Mouse (Mus musculus) myocyte (in vitro differentiated cells): ENCODE data around the gene Parp16. TPM values are rescaled to one million over a fixed set of nuclear protein-coding genes. Genes with fewer than 3 reads are reported as not detected.

Experiments
- H3K27me3 ChIP-seq: one replicate; pipeline ENCODE4 v1.6.1; 2011; ENCODE audit not compliant: control insufficient read depth, insufficient read depth, insufficient read length
- H3K36me3 ChIP-seq: one replicate; pipeline ENCODE4 v1.6.1; 2011; ENCODE audit not compliant: control insufficient read depth, insufficient read depth
- H3K4me2 ChIP-seq: one replicate; pipeline ENCODE4 v1.6.1; 2011; ENCODE audit warnings: low read depth, control low read depth
- H3K4me3 ChIP-seq: one replicate; pipeline ENCODE4 v1.5.1; 2011; ENCODE audit warnings: mild to moderate bottlenecking, control low read depth, moderate library complexity
- H3K79me2 ChIP-seq: one replicate; pipeline ENCODE4 v1.6.1; 2011; ENCODE audit not compliant: control insufficient read depth, insufficient read depth
- H3ac ChIP-seq: one replicate; pipeline ENCODE4 v1.6.1; 2011; ENCODE audit not compliant: control insufficient read depth, insufficient read length
- CEBPB ChIP-seq: IDR thresholded peaks from 2 replicates; pipeline ENCODE4 v1.6.1; 2011; ENCODE audit warnings: mild to moderate bottlenecking, moderate library complexity; ENCODE audit not compliant: poor library complexity, insufficient read depth, severe bottlenecking
- E2F4 ChIP-seq: IDR thresholded peaks from one replicate; pipeline ENCODE4 v1.6.1; 2011; ENCODE audit warnings: mild to moderate bottlenecking, control low read depth, moderate library complexity; ENCODE audit not compliant: insufficient read depth
- MAX ChIP-seq: IDR thresholded peaks from one replicate; pipeline ENCODE4 v1.6.1; 2011; ENCODE audit warnings: low read depth, mild to moderate bottlenecking, control low read depth
- MYOD1 ChIP-seq, 3 experiments: IDR thresholded peaks; one replicate each; pipeline ENCODE4 v1.6.1; 2011; ENCODE audit warnings: control low read depth in 2 of 3, low read depth in 2 of 3, mild to moderate bottlenecking in 2 of 3, moderate library complexity in 1 of 3; ENCODE audit not compliant: insufficient read length in 2 of 3, control insufficient read depth in 1 of 3
- MYOG ChIP-seq, 3 experiments: IDR thresholded peaks; one replicate each; pipeline ENCODE4 v1.6.1; 2011; ENCODE audit warnings: control low read depth in 2 of 3, low read depth in 2 of 3, mild to moderate bottlenecking in 2 of 3; ENCODE audit not compliant: insufficient read length in 2 of 3, control insufficient read depth in 1 of 3, insufficient read depth in 1 of 3
- POLR2A ChIP-seq: IDR thresholded peaks from one replicate; pipeline ENCODE4 v1.6.1; 2011; ENCODE audit warnings: low read depth, mild to moderate bottlenecking, control low read depth, moderate library complexity; ENCODE audit not compliant: insufficient read length
- POLR2AphosphoS2 ChIP-seq: IDR thresholded peaks from one replicate; pipeline ENCODE4 v1.6.1; 2011; ENCODE audit warnings: low read depth, control low read depth; ENCODE audit not compliant: insufficient read length
- REST ChIP-seq: IDR thresholded peaks from one replicate; pipeline ENCODE4 v1.6.1; 2011; ENCODE audit warnings: mild to moderate bottlenecking, control low read depth, moderate library complexity; ENCODE audit not compliant: insufficient read depth, insufficient read length
- SRF ChIP-seq: IDR thresholded peaks from one replicate; pipeline ENCODE4 v1.6.1; 2011; ENCODE audit warnings: low read depth; ENCODE audit not compliant: control insufficient read depth, insufficient read length
- TCF12 ChIP-seq: IDR thresholded peaks from one replicate; pipeline ENCODE4 v1.6.1; 2011; ENCODE audit warnings: mild to moderate bottlenecking, control low read depth; ENCODE audit not compliant: poor library complexity, insufficient read depth, severe bottlenecking
- TCF3 ChIP-seq: IDR thresholded peaks from one replicate; pipeline ENCODE4 v1.6.1; 2011; ENCODE audit warnings: low read depth, control low read depth; ENCODE audit not compliant: insufficient read length
- USF1 ChIP-seq: IDR thresholded peaks from one replicate; pipeline ENCODE4 v1.6.1; 2011; ENCODE audit warnings: low read depth, mild to moderate bottlenecking, control low read depth, moderate library complexity
- polyA plus RNA-seq: library from polyadenylated mRNA; unstranded; fragments of >200 nt; fragmentation: generic; extraction: Trizol; gene quantifications from one replicate; pipeline ENCODE4 v1.2.1, GENCODE M21; 2012; ENCODE audit warnings: missing spikeins

Gene Parp16
- 2.2 TPM for polyA plus RNA-seq

- H3K4me2 ChIP-seq, result peak within 1 kb of the TSS; percentile 58
- no peaks in the 10 kb centered on the region for H3K27me3 ChIP-seq
- H3K4me3 ChIP-seq, result no peak within 1 kb of the TSS
- no peaks in the 10 kb centered on the region for H3K79me2 ChIP-seq
- TF ChIP-seq POLR2A, result no peak
- TF ChIP-seq POLR2AphosphoS2, result no peak
- no peak for TF ChIP-seq TCF3
- TF ChIP-seq E2F4, result no peak
- no peak for TF ChIP-seq SRF
- H3K36me3 ChIP-seq, result no peaks in the 10 kb centered on the region
- H3ac ChIP-seq, result no peak within 1 kb of the TSS
Measured at GRCm38 (mm10) chr9:65195053-65195452, at the start of gene Parp16. Gene Parp16, plus strand, starts transcription at chr9:65195353.

- TF ChIP-seq SRF (no peak), POLR2AphosphoS2 (no peak)
- no peaks in the 10 kb centered on the region for H3K36me3 ChIP-seq
- no peak overlapping the region for H3K4me2 ChIP-seq
- H3K4me3 ChIP-seq, result no peak overlapping the region
- peaks cover 60% of the 10 kb centered on the region for H3K27me3 ChIP-seq
- no peak overlapping the region for H3ac ChIP-seq
- no peaks in the 10 kb centered on the region for H3K79me2 ChIP-seq
Measured at GRCm38 (mm10) chr9:65146001-65146400, 49.2 kb upstream of the Parp16 start.

- Histone ChIP-seq H3K36me3 (no peaks in the 10 kb centered on the region), H3ac (no peak overlapping the region), H3K79me2 (no peaks in the 10 kb centered on the region), H3K4me2 (no peak overlapping the region), H3K4me3 (no peak overlapping the region), H3K27me3 (peaks cover 42% of the 10 kb centered on the region)
- TF ChIP-seq POLR2A (no peak), TCF12 (no peak), SRF (no peak), TCF3 (no peak), MYOG (IDR thresholded peaks at IDR 0.05; ENCODE audit: control insufficient read depth in 1 of 3, insufficient read depth in 1 of 3, insufficient read length in 2 of 3, low read depth in 2 of 3) (no peak), USF1 (no peak), MAX (no peak), MYOD1 (IDR thresholded peaks at IDR 0.05; ENCODE audit: control insufficient read depth in 1 of 3, insufficient read length in 2 of 3, low read depth in 2 of 3) (no peak), REST (no peak), CEBPB (no peak), E2F4 (no peak), POLR2AphosphoS2 (no peak)
Measured at GRCm38 (mm10) chr9:65148507-65148906, 46.6 kb upstream of the Parp16 start.

DNA sequence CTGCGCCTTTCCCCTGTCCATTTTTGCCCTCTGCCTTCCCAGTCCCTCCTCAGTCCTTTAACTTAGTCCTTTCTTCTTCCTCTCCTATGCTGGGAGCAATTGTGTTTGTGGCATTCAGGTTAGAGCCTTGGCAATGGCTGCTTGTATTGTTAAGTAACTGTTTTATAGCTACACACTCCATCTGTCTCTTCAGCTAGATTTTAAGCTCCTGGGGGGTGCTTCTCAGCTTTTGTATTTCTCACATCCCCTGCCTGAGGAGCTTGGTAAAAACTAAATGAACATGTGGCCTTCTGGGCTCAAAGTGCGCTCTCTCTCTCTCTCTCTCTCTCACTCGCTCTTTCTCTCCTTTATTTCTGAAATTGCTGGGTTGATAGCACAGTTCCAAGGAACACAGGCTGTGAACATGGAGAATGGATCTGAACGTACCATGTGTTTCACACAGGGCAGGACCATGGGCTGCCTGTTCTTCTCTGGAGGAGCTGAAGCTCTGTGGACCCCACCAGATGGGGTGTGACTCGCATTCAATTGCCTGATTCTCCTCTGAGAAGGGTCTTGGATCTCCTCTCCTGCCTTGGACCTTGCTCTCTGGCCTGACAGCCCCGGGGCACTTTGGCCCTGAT is 42.3 kb upstream of the Parp16 start:
- no peaks in the 10 kb centered on the region for H3K79me2 ChIP-seq
- no peaks in the 10 kb centered on the region for H3K36me3 ChIP-seq
- TF ChIP-seq POLR2A, result no peak
- TF ChIP-seq SRF, result no peak
- no peak for TF ChIP-seq E2F4
- H3K4me3 ChIP-seq, result no peak overlapping the region
- H3K27me3 ChIP-seq, result peaks cover 36% of the 10 kb centered on the region
- no peak overlapping the region for H3ac ChIP-seq
- H3K4me2 ChIP-seq, result no peak overlapping the region

DNA sequence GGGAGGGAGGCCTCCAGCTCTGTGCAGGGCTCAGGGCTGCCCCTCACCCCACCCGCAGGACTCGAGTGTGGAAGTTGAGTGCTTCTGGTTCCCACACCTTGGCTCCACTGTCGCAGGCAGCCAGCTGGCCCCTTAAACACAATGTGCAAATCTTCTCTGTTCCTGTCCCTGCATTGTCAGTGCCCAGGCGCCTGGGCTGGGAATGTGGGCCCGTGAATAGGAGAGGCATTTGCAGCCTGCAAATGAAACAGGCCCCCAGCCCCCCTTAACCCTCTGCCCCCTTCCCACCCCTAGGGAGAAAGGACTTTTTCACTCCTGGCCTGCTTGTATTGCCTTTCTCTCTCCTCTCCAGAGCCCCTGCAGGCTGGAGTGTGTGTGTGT is 41.8 kb upstream of the Parp16 start:
- no peaks in the 10 kb centered on the region for H3K79me2 ChIP-seq
- H3K36me3 ChIP-seq, result no peaks in the 10 kb centered on the region
- no peak overlapping the region for H3K4me3 ChIP-seq
- no peak overlapping the region for H3K4me2 ChIP-seq
- no peak overlapping the region for H3ac ChIP-seq
- TF ChIP-seq CEBPB, result no peak
- no peak for TF ChIP-seq MYOD1 (IDR thresholded peaks at IDR 0.05; ENCODE audit: control insufficient read depth in 1 of 3, insufficient read length in 2 of 3, low read depth in 2 of 3)
- TF ChIP-seq TCF12, result no peak
- no peak for TF ChIP-seq MYOG (IDR thresholded peaks at IDR 0.05; ENCODE audit: control insufficient read depth in 1 of 3, insufficient read depth in 1 of 3, insufficient read length in 2 of 3, low read depth in 2 of 3)
- no peak for TF ChIP-seq POLR2A
- TF ChIP-seq MAX, result no peak
- TF ChIP-seq USF1, result no peak
- TF ChIP-seq TCF3, result no peak
- no peak for TF ChIP-seq E2F4
- no peak for TF ChIP-seq REST
- no peak for TF ChIP-seq SRF
- TF ChIP-seq POLR2AphosphoS2, result no peak
- H3K27me3 ChIP-seq, result peaks cover 39% of the 10 kb centered on the region
